Mouse (Mus musculus): ENCODE data around the gene Olah.

DNA sequence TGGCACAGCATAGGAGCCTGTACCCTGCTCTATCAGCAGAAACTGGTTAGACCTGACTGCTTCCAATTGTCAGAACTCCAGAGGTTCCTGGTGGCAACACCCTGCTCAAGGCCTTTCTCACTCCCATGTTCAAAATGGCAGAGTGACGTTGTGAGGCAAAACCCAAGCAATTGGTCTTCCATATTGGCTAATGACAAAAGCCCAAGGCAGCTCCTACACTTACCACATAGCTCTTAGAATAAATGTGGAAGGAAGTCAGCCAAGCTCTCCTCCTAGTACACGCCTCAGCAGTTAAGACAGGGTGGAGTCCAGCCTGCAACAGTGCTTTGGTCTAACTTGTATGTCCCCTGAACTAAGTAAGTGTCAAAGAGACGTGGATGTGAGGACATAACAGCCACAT lies 39.1 kb downstream of the Olah start:
- TF ChIP-seq CTCF (IDR thresholded peaks at IDR 0.05; ENCODE audit: borderline replicate concordance, insufficient read depth, low read length), result no peak
- TF ChIP-seq POLR2A (IDR thresholded peaks at IDR 0.05; ENCODE audit: low read depth, low read length), result no peak
